28 mouse cellular contexts compared by ENCODE assay signal in genomic region chr11:15689073-15689472, GRCm38 (mm10).
DNase-seq lines count a peak whose midpoint lies in the region; ATAC-seq and TF ChIP-seq lines count a peak whose summit lies in the region.
"Had no signal": no experiment of that assay in that cellular context is flagged by ENCODE, and none has a peak within 500 bp of the region (broad histone marks: within the 10 kb centered on the region; RNA-seq: fewer than 3 reads in every experiment).

No protein-coding gene starts in this region.

- no peak overlapping the region for H3K4me3 ChIP-seq in liver, embryonic 11.5 days (ENCODE audit: low read depth, low read length)
- no peak overlapping the region for H3K4me3 ChIP-seq in liver, embryonic 14.5 days (ENCODE audit: insufficient read depth in 1 of 2, low read depth in 2 of 2, low read length in 2 of 2)
- H3K4me3 ChIP-seq in liver, postnatal 0 days (ENCODE audit: low read depth, low read length): no peak overlapping the region
- no peak overlapping the region for H3K4me3 ChIP-seq in midbrain, embryonic 10.5 days
- H3K4me3 ChIP-seq: embryonic facial prominence, embryonic 10.5 days; embryonic facial prominence, embryonic 13.5 days; forebrain, embryonic 10.5 days; forebrain, embryonic 13.5 days; gastrocnemius, adult 2 months; hindbrain, embryonic 10.5 days; hindbrain, embryonic 13.5 days had no signal

- H3K27me3 ChIP-seq in liver, embryonic 11.5 days (replicated peaks; ENCODE audit: control insufficient read depth, insufficient read depth, low read length): no peaks in the 10 kb centered on the region
- no peaks in the 10 kb centered on the region for H3K27me3 ChIP-seq in liver, embryonic 14.5 days (ENCODE audit: control insufficient read depth, insufficient read depth, low read length)
- no peaks in the 10 kb centered on the region for H3K27me3 ChIP-seq in liver, postnatal 0 days (ENCODE audit: insufficient read depth, low read length)
- no peaks in the 10 kb centered on the region for H3K27me3 ChIP-seq in midbrain, embryonic 10.5 days (ENCODE audit: low read depth, poor library complexity, severe bottlenecking)
- H3K27me3 ChIP-seq: embryonic facial prominence, embryonic 13.5 days; forebrain, embryonic 13.5 days; hindbrain, embryonic 13.5 days had no signal

- no peaks in the 10 kb centered on the region for H3K36me3 ChIP-seq in liver, embryonic 11.5 days (ENCODE audit: control insufficient read depth, insufficient read depth, low read length)
- no peaks in the 10 kb centered on the region for H3K36me3 ChIP-seq in liver, embryonic 14.5 days (replicated peaks; ENCODE audit: control insufficient read depth, insufficient read depth, low read depth)
- H3K36me3 ChIP-seq in liver, postnatal 0 days (replicated peaks; ENCODE audit: insufficient read depth, low read length): no peaks in the 10 kb centered on the region
- H3K36me3 ChIP-seq in midbrain, embryonic 10.5 days: no peaks in the 10 kb centered on the region
- H3K36me3 ChIP-seq: embryonic facial prominence, embryonic 10.5 days; embryonic facial prominence, embryonic 13.5 days; forebrain, embryonic 10.5 days; hindbrain, embryonic 10.5 days; hindbrain, embryonic 13.5 days had no signal

- no peaks in the 10 kb centered on the region for H3K9me3 ChIP-seq in liver, embryonic 11.5 days (ENCODE audit: control insufficient read depth, low read length)
- H3K9me3 ChIP-seq in liver, embryonic 14.5 days (ENCODE audit: control insufficient read depth, low read length): no peaks in the 10 kb centered on the region
- H3K9me3 ChIP-seq in liver, postnatal 0 days (ENCODE audit: low read length): no peaks in the 10 kb centered on the region; the same call in 1 of the 2 replicates
- no peaks in the 10 kb centered on the region for H3K9me3 ChIP-seq in midbrain, embryonic 10.5 days (replicated peaks)
- H3K9me3 ChIP-seq: embryonic facial prominence, embryonic 10.5 days; embryonic facial prominence, embryonic 13.5 days; forebrain, embryonic 10.5 days; forebrain, embryonic 13.5 days; hindbrain, embryonic 10.5 days; hindbrain, embryonic 13.5 days had no signal

- peak; percentile 82 for ATAC-seq in liver, embryonic 11.5 days (replicated peaks; ENCODE audit: low FRiP score)
- peak; percentile 81 for ATAC-seq in liver, embryonic 14.5 days (ENCODE audit: insufficient read depth)
- ATAC-seq in liver, postnatal 0 days: no peak; the same call in 1 of the 2 replicates
- ATAC-seq in erythroblast, adult 5-6 weeks (replicated peaks; ENCODE audit: low FRiP score, poor library complexity, severe bottlenecking): no peak
- ATAC-seq: activated CD4-positive, CD25-positive, alpha-beta regulatory T cell, adult 4 months; forebrain, embryonic 13.5 days; forebrain, embryonic 16.5 days; hindbrain, embryonic 16.5 days had no signal

- no peak for TF ChIP-seq CTCF in liver, embryonic 14.5 days (IDR thresholded peaks at IDR 0.05; ENCODE audit: low read depth)
- no peak for TF ChIP-seq CTCF in liver, postnatal 0 days (IDR thresholded peaks at IDR 0.05; ENCODE audit: low read depth)

- no peak overlapping the region for H3K9ac ChIP-seq in liver, embryonic 11.5 days (ENCODE audit: low read depth, low read length)
- no peak overlapping the region for H3K9ac ChIP-seq in liver, embryonic 14.5 days (replicated peaks)
- H3K9ac ChIP-seq in liver, postnatal 0 days (replicated peaks): no peak overlapping the region
- H3K9ac ChIP-seq: embryonic facial prominence, embryonic 13.5 days; forebrain, embryonic 13.5 days; hindbrain, embryonic 13.5 days had no signal

- H3K4me1 ChIP-seq in liver, embryonic 11.5 days (replicated peaks; ENCODE audit: control insufficient read depth, insufficient read depth, low read length): no peaks in the 10 kb centered on the region
- peaks cover 0 to 6% of the 10 kb centered on the region in 2 experiments; a peak in 3 of 4 replicates for H3K4me1 ChIP-seq in liver, embryonic 14.5 days (replicated peaks; ENCODE audit: control insufficient read depth in 2 of 2, insufficient read depth in 2 of 2, low read length in 1 of 2)
- H3K4me1 ChIP-seq in liver, postnatal 0 days (ENCODE audit: insufficient read depth): no peaks in the 10 kb centered on the region
- no peaks in the 10 kb centered on the region for H3K4me1 ChIP-seq in midbrain, embryonic 10.5 days
- H3K4me1 ChIP-seq: embryonic facial prominence, embryonic 10.5 days; embryonic facial prominence, embryonic 13.5 days; forebrain, embryonic 10.5 days; forebrain, embryonic 13.5 days; hindbrain, embryonic 10.5 days; hindbrain, embryonic 13.5 days had no signal

- no peak overlapping the region for H3K4me2 ChIP-seq in liver, embryonic 11.5 days
- H3K4me2 ChIP-seq in liver, embryonic 14.5 days (ENCODE audit: low read depth): peak overlapping the region; percentile 24; the same call in 1 of the 2 replicates
- H3K4me2 ChIP-seq in liver, postnatal 0 days (ENCODE audit: low read depth, low read length): no peak overlapping the region
- H3K4me2 ChIP-seq: embryonic facial prominence, embryonic 13.5 days; forebrain, embryonic 13.5 days; heart, embryonic 11.5 days; hindbrain, embryonic 13.5 days had no signal

- DNase-seq in liver, embryonic 11.5 days (ENCODE audit: low spot score): no peak
- no peak for DNase-seq in liver
- peak; percentile 57 for DNase-seq in c-Kit-positive CD71-positive TER-119-positive erythroid progenitor cells, embryonic 14.5 days (ENCODE audit: low spot score)
- peak; percentile 22 to 44 (median 28) for DNase-seq in liver, embryonic 14.5 days (ENCODE audit: low read depth in 3 of 3, low spot score in 3 of 3)
- DNase-seq in liver, postnatal 0 days: no peak
- no peak for DNase-seq in adrenal gland, postnatal 14 days
- DNase-seq in midbrain, embryonic 10.5 days (ENCODE audit: low spot score): no peak
- DNase-seq: adrenal gland, adult 8-10 months; adrenal gland, postnatal 36 days; cerebellum, adult 11-12 months; cerebellum, adult 8-10 months; cerebellum, postnatal 10 days; cerebellum, postnatal 36 days; embryo, embryonic 11 days; gastrocnemius, adult 2 months; gastrocnemius, postnatal 14 days; heart, adult 11 months had no signal

- peak; percentile 83 for TF ChIP-seq EP300 in liver, embryonic 14.5 days (IDR thresholded peaks at IDR 0.05; ENCODE audit: low read depth)
- peak; percentile 66 for TF ChIP-seq EP300 in liver, postnatal 0 days (IDR thresholded peaks at IDR 0.05; ENCODE audit: low read depth)

- no peak overlapping the region for H3K27ac ChIP-seq in liver, embryonic 11.5 days (ENCODE audit: low read depth, low read length)
- no peak overlapping the region for H3K27ac ChIP-seq in liver, embryonic 14.5 days
- H3K27ac ChIP-seq in liver, postnatal 0 days (ENCODE audit: low read depth): no peak overlapping the region
- H3K27ac ChIP-seq in midbrain, embryonic 10.5 days (replicated peaks): no peak overlapping the region
- H3K27ac ChIP-seq: embryonic facial prominence, embryonic 10.5 days; embryonic facial prominence, embryonic 13.5 days; forebrain, embryonic 10.5 days; forebrain, embryonic 13.5 days; gastrocnemius, adult 2 months; hindbrain, embryonic 10.5 days; hindbrain, embryonic 13.5 days had no signal

- WGBS in liver, embryonic 11.5 days: 21% methylated on average over 1 of the region's 1 CpGs
- 6% methylated on average over 1 of the region's 1 CpGs for WGBS in liver, embryonic 14.5 days (ENCODE audit: insufficient replicate concordance)
- 26% methylated on average over 1 of the region's 1 CpGs for WGBS in liver, postnatal 0 days (ENCODE audit: insufficient replicate concordance)
- 59% methylated on average over 1 of the region's 1 CpGs for WGBS in midbrain, embryonic 10.5 days

Comparison
In these comparisons a context has a peak if more than half of its experiments do, and no peak if none do; other contexts are left out.
1. ATAC-seq: peak in liver, embryonic 11.5 days (single experiment) and liver, embryonic 14.5 days (single experiment); none in liver, postnatal 0 days (single experiment) and erythroblast, adult 5-6 weeks (single experiment).
2. DNase-seq: peak in c-Kit-positive CD71-positive TER-119-positive erythroid progenitor cells, embryonic 14.5 days (single experiment) and liver, embryonic 14.5 days (3 of 3); none in liver, embryonic 11.5 days (single experiment), liver (single experiment), liver, postnatal 0 days (single experiment), adrenal gland, postnatal 14 days (single experiment) and midbrain, embryonic 10.5 days (single experiment).